Mouse (Mus musculus): ENCODE results near the gene Gm11236.
"Not testable (repeated sequence)": the region's sequence is repeated elsewhere in the genome, so short reads cannot be mapped to it uniquely, and the experiment has no call there.

- TF ChIP-seq CTCF, EP300 (IDR thresholded peaks at IDR 0.05; ENCODE audit: low read depth): not testable (repeated sequence)
These were observed 23.9 kb downstream of the Gm11236 start for GRCm38 (mm10) chr4:73661864-73662263.
